Mouse (Mus musculus) layer of hippocampus, adult 8-10 months (tissue): ENCODE data around the gene Hsd3b1. TPM values are rescaled to one million over a fixed set of nuclear protein-coding genes. Genes with fewer than 3 reads are reported as not detected.

Source experiments
- total RNA-seq, 4 experiments: library from RNA; stranded (reverse); gene quantifications; 2 replicates each; pipeline ENCODE4 v1.2.4; 2022

The Hsd3b1 gene
- total RNA-seq, 4 experiments from 2014 or later: 2.6 to 4.4 (median 3.9) TPM

Other genes starting within 250 kb of the Hsd3b1 start
- not detected for gene Hsd3b5, start 229.5 kb downstream of the Hsd3b1 start, total RNA-seq
- gene Hsd3b2, start 135.3 kb downstream of the Hsd3b1 start, total RNA-seq: under 1 TPM in 3 of 4 experiments, not detected in 1; 0.09 to 0.24 (median 0.20) TPM
- not detected for gene Hsd3b3, start 96.7 kb downstream of the Hsd3b1 start, total RNA-seq
- gene Hsd3b6, start 45.4 kb downstream of the Hsd3b1 start, total RNA-seq: not detected
- not detected for gene Hao2, start 33.4 kb upstream of the Hsd3b1 start, total RNA-seq